Mouse (Mus musculus) ES-Bruce4 (cell line): ENCODE data around the gene Cdkal1. TPM values are rescaled to one million over a fixed set of nuclear protein-coding genes. Genes with fewer than 3 reads are reported as not detected.

Source experiments
- H3K27ac ChIP-seq: 2 replicates; pipeline ENCODE4 v1.5.1; 2012; ENCODE audit warnings: low read length, inconsistent platforms; ENCODE audit not compliant: insufficient read depth
- H3K27me3 ChIP-seq: 2 replicates; pipeline ENCODE4 v1.6.1; 2012; ENCODE audit warnings: mild to moderate bottlenecking, low read length, inconsistent platforms; ENCODE audit not compliant: control insufficient read depth, poor library complexity, insufficient read depth, severe bottlenecking
- H3K36me3 ChIP-seq: 2 replicates; pipeline ENCODE4 v1.6.1; 2012; ENCODE audit warnings: inconsistent platforms, mild to moderate bottlenecking, low read length, moderate library complexity; ENCODE audit not compliant: control insufficient read depth, poor library complexity, insufficient read depth, severe bottlenecking
- H3K4me1 ChIP-seq: one replicate; pipeline ENCODE4 v1.8.1; 2011; ENCODE audit warnings: low read length; ENCODE audit not compliant: control insufficient read depth, insufficient read depth
- H3K4me3 ChIP-seq: 2 replicates; pipeline ENCODE4 v1.5.1; 2011; ENCODE audit warnings: low read depth, mild to moderate bottlenecking, low read length
- H3K9ac ChIP-seq: 2 replicates; pipeline ENCODE4 v1.6.1; 2012; ENCODE audit warnings: low read depth, mild to moderate bottlenecking, inconsistent platforms; ENCODE audit not compliant: poor library complexity, severe bottlenecking
- H3K9me3 ChIP-seq: replicated peaks from 2 replicates; pipeline ENCODE4 v1.6.1; 2012; ENCODE audit warnings: mild to moderate bottlenecking, low read length, inconsistent platforms; ENCODE audit not compliant: control insufficient read depth, poor library complexity, insufficient read depth, severe bottlenecking
- CTCF ChIP-seq: IDR thresholded peaks from one replicate; pipeline ENCODE4 v1.8.1; 2011; ENCODE audit warnings: low read depth, low read length
- EP300 ChIP-seq: IDR thresholded peaks from 2 replicates; pipeline ENCODE4 v1.6.1; 2011; ENCODE audit warnings: low read depth, low read length; ENCODE audit not compliant: insufficient read depth
- POLR2A ChIP-seq: IDR thresholded peaks from one replicate; pipeline ENCODE4 v1.8.1; 2011; ENCODE audit warnings: low read length; ENCODE audit not compliant: insufficient read depth
- polyA plus RNA-seq: library from polyadenylated mRNA; stranded (reverse); fragments of >200 nt; gene quantifications from 2 replicates; pipeline ENCODE4 v1.2.4, GENCODE M21; 2011; ENCODE audit warnings: low read depth; ENCODE audit not compliant: missing spikeins, insufficient read depth, insufficient read length

The Cdkal1 gene
- polyA plus RNA-seq, 1 experiment = 43.4 TPM

GRCm38 (mm10) chr13:29663908-29664307 lies 191.6 kb downstream of the Cdkal1 start:
- Histone ChIP-seq H3K36me3 (no peaks in the 10 kb centered on the region), H3K9ac (no peak overlapping the region), H3K27me3 (no peaks in the 10 kb centered on the region), H3K4me3 (no peak overlapping the region), H3K4me1 (no peaks in the 10 kb centered on the region), H3K27ac (no peak overlapping the region), H3K9me3 (no peaks in the 10 kb centered on the region)
- no peak for TF ChIP-seq EP300
- TF ChIP-seq CTCF = no peak

DNA sequence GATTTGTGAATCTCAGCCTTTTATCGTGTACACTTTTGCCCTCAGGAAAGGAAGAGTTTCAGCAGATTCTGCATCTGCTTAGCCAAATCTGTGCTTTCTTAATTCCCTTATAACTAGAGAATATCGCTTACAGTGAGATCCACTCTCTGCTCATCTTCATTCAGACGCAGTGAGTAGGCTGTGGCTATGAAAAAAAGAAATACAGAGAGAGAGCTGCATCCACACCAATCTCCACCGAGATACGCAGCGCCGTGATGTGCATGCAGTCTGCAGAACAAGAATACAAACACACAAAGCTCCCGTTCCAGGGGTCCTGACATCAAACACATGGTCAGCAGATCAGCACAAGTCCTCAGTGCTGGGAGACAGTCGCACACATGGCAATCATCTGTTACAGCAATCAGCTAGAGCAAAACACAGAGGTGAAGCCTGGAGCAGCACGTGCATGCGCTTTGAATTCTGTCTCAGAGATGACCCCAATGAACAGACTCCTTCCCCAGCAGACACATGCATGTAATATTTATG lies 199.6 kb downstream of the Cdkal1 start:
- H3K9me3 ChIP-seq = no peaks in the 10 kb centered on the region
- H3K36me3 ChIP-seq = no peaks in the 10 kb centered on the region
- H3K9ac ChIP-seq = no peak overlapping the region
- no peak overlapping the region for H3K27ac ChIP-seq
- no peak overlapping the region for H3K4me3 ChIP-seq
- H3K4me1 ChIP-seq = no peaks in the 10 kb centered on the region
- no peak for TF ChIP-seq CTCF
- TF ChIP-seq POLR2A = no peak
- H3K27me3 ChIP-seq = no peaks in the 10 kb centered on the region

DNA sequence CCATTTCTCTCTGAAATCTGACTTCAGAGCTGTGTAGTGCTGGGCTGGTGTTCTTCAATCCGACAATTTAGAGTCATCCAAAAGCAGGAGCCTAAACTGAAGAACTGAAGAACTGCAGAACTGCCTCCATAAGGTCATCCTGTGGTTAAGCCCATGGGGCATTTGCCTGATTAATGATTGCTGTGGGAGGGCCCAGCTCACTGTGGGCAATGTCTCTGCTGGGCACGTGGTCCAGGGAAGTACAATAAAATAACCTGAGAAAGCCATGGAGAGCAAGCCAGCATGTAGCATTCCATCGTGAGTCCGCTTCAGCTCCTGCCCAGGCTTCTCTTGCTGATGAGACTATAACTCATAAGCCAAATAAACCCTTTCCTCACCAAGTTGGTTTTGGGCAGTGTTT lies 202.1 kb downstream of the Cdkal1 start:
- Histone ChIP-seq H3K36me3 (no peaks in the 10 kb centered on the region), H3K27ac (no peak overlapping the region), H3K4me3 (no peak overlapping the region), H3K27me3 (no peaks in the 10 kb centered on the region), H3K4me1 (no peaks in the 10 kb centered on the region), H3K9me3 (no peaks in the 10 kb centered on the region), H3K9ac (no peak overlapping the region)
- TF ChIP-seq POLR2A (no peak), EP300 (no peak), CTCF (no peak)

DNA sequence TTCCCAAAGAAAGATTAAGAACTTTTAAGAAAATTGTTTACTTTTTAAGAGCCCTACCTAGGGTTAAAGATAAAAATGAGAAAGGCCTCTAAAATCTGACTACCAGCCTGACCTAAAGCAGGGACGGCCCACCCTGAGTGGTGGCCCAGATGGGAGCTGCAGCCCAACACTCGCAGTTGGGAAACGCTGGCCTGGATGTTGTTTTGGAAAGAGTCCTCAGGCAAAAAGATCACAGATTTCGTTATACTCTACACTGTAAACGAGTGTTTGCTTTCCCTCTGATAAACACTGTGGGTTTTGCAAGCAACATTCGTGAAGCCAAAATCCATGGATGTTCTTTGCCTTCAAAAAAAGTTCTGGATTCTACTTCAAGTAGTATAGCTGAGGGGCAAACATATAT lies 202.7 kb downstream of the Cdkal1 start:
- no peak overlapping the region for H3K4me3 ChIP-seq
- H3K36me3 ChIP-seq = no peaks in the 10 kb centered on the region
- H3K27me3 ChIP-seq = no peaks in the 10 kb centered on the region
- H3K4me1 ChIP-seq = no peaks in the 10 kb centered on the region
- no peak overlapping the region for H3K9ac ChIP-seq
- no peaks in the 10 kb centered on the region for H3K9me3 ChIP-seq
- TF ChIP-seq CTCF (no peak), POLR2A (no peak), EP300 (no peak)
- no peak overlapping the region for H3K27ac ChIP-seq

- Histone ChIP-seq H3K9ac (no peak overlapping the region), H3K9me3 (no peaks in the 10 kb centered on the region), H3K27ac (no peak overlapping the region), H3K36me3 (no peaks in the 10 kb centered on the region), H3K4me1 (no peaks in the 10 kb centered on the region), H3K27me3 (no peaks in the 10 kb centered on the region), H3K4me3 (no peak overlapping the region)
- TF ChIP-seq EP300 = no peak
- no peak for TF ChIP-seq POLR2A
- no peak for TF ChIP-seq CTCF
These were observed 204.8 kb downstream of the Cdkal1 start for GRCm38 (mm10) chr13:29650576-29651236.

GRCm38 (mm10) chr13:29649593-29649992 lies 205.9 kb downstream of the Cdkal1 start:
- no peak overlapping the region for H3K4me3 ChIP-seq
- H3K36me3 ChIP-seq = no peaks in the 10 kb centered on the region
- TF ChIP-seq POLR2A = no peak
- no peak for TF ChIP-seq CTCF
- no peak for TF ChIP-seq EP300
- H3K27ac ChIP-seq = no peak overlapping the region
- H3K9me3 ChIP-seq = no peaks in the 10 kb centered on the region
- H3K27me3 ChIP-seq = no peaks in the 10 kb centered on the region
- no peaks in the 10 kb centered on the region for H3K4me1 ChIP-seq
- no peak overlapping the region for H3K9ac ChIP-seq
